Mouse (Mus musculus) ES-CJ7 (cell line): ENCODE measurements around the gene Cxcr4.
"Not testable (repeated sequence)": the region's sequence is repeated elsewhere in the genome, so short reads cannot be mapped to it uniquely, and the experiment has no call there.

ENCODE experiments used
- DNase-seq: peaks from one replicate; pipeline ENCODE4 v3.0.0; 2011; ENCODE audit warnings: low read depth, low spot score

The Cxcr4 gene

GRCm38 (mm10) chr1:128600549-128600948, 8.5 kb upstream of the Cxcr4 start:
- no peak for DNase-seq

GRCm38 (mm10) chr1:128597209-128597782, 5.2 kb upstream of the Cxcr4 start:
- DNase-seq, result no peak

GRCm38 (mm10) chr1:128595528-128595927, 3.4 kb upstream of the Cxcr4 start:
- no peak for DNase-seq

- no peak for DNase-seq
These were observed 3.0 kb upstream of the Cxcr4 start for GRCm38 (mm10) chr1:128595105-128595420.

- no peak for DNase-seq
These were observed 2.4 kb upstream of the Cxcr4 start for GRCm38 (mm10) chr1:128594353-128595104.

GRCm38 (mm10) chr1:128592961-128593501, 938 bp upstream of the Cxcr4 start:
- peak; percentile 89 for DNase-seq

- DNase-seq, result peak; percentile 59
These were observed 327 bp downstream of the Cxcr4 start for GRCm38 (mm10) chr1:128591721-128592210.

- DNase-seq, result peak; percentile 41
These were observed 1.0 kb downstream of the Cxcr4 start for GRCm38 (mm10) chr1:128590816-128591720.

- DNase-seq, result peak; percentile 36
These were observed 2.1 kb downstream of the Cxcr4 start for GRCm38 (mm10) chr1:128590011-128590410.

- DNase-seq, result no peak
These were observed 2.6 kb downstream of the Cxcr4 start for GRCm38 (mm10) chr1:128589488-128589887.

GRCm38 (mm10) chr1:128588337-128588736, 3.8 kb downstream of the Cxcr4 start:
- no peak for DNase-seq

GRCm38 (mm10) chr1:128586928-128587780, 4.9 kb downstream of the Cxcr4 start:
- no peak for DNase-seq

GRCm38 (mm10) chr1:128586162-128586927, 5.7 kb downstream of the Cxcr4 start:
- no peak for DNase-seq

- DNase-seq, result no peak
These were observed 6.5 kb downstream of the Cxcr4 start for GRCm38 (mm10) chr1:128585396-128586161.

GRCm38 (mm10) chr1:128584716-128585115, 7.4 kb downstream of the Cxcr4 start:
- DNase-seq, result not testable (repeated sequence)

GRCm38 (mm10) chr1:128583279-128583872, 8.7 kb downstream of the Cxcr4 start:
- DNase-seq, result no peak

GRCm38 (mm10) chr1:128580321-128580720, 11.8 kb downstream of the Cxcr4 start:
- DNase-seq, result no peak

- DNase-seq, result no peak
These were observed 13.6 kb downstream of the Cxcr4 start for GRCm38 (mm10) chr1:128578454-128578853.

GRCm38 (mm10) chr1:128575096-128575495, 17.0 kb downstream of the Cxcr4 start:
- no peak for DNase-seq
